Mouse (Mus musculus): ENCODE results near the gene Olfr8.
"Not testable (repeated sequence)": the region's sequence is repeated elsewhere in the genome, so short reads cannot be mapped to it uniquely, and the experiment has no call there.

Olfr8 gene

DNA sequence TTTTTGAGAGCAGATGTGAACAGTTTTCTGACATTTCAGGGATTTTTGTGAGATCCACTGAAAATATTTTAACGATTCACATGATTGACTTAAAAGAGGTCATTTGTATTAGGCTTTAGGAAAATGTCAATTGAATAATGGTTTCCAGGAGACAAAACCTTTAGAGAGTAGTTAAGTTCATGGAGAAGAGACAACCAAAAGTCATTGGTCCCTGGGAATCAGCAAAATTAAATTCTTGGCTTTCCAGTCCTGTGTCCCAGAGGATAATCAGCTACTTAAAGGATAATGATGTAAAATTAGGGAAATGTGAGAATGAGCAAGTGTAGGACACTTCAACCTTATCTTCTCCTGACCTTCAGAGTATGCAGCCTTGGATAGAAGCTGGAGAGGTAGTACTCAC, at the start of gene Olfr8:
Gene Olfr8, plus strand, starts transcription at position 301 of the 400 bp plus-strand sequence.
- DNase-seq (ENCODE audit: low read depth, low spot score): not testable (repeated sequence)

DNA sequence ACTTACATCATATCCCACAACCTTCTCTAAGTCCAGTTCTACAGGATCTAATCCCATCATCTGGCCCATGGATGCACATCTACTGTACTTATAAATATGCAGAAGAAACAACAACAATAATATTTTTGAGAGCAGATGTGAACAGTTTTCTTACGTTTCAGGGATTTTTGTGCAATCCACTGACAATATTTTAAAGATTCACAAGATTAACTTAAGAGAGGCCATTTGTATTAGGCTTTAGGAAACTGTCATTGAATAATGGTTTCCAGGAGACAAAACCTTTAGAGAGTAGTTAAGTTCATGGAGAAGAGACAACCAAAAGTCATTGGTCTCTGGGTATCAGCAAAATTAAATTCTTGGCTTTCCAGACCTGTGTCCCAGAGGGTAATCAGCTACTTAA, 37.6 kb upstream of the Olfr8 start, which contains the start of gene Olfr1354:
Gene Olfr1354, plus strand, starts transcription at position 301 of the 400 bp plus-strand sequence.
- not testable (repeated sequence) for DNase-seq (ENCODE audit: low read depth, low spot score)

DNA sequence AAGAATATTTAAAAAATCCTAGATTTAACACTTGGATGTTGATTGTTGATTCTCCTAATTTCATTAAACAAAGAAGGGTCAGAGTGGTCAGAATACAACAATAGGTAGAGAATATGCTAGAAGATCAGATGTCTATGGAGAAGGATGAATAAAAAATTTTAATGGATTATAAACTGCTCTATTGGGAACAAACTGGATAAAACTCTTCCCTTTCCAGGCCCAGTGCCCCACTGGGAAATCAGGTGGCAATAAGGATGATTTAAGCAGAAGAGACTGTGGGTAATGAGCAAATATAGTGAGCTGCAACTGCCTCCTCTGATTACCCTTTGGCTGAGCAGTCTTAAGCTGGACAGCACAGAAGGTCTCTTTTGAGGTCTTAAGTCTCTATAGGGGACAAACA, 12.6 kb downstream of the Olfr8 start, which contains the start of gene Olfr1353:
Gene Olfr1353, plus strand, starts transcription at position 301 of the 400 bp plus-strand sequence.
- not testable (repeated sequence) for DNase-seq (ENCODE audit: low read depth, low spot score)

DNA sequence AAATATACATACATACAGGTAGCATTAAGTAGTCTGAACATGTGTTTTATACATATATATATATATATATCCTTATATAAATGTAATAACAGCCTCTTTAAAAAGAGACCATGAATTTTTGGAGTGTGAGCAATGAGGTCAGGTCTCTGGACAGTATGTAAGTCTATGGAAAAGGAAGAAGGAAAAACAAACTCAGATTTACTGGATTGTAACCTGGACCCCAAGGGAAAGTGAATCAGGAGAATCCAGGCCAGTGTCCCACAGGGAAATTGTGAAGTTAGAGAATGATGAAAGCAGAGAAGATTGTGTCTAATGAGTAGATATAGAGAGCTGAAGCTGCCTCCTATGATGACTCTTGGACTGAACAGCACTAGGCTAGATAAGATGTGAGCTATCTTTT, 30.3 kb downstream of the Olfr8 start, which contains the start of gene Olfr1352:
Gene Olfr1352, plus strand, starts transcription at position 301 of the 400 bp plus-strand sequence.
- DNase-seq (ENCODE audit: low read depth, low spot score): no peak
